Comparison of ENCODE assay signal across 7 mouse cellular contexts in genomic region chr2:155073978-155074765, GRCm38 (mm10). TPM values are rescaled to one million over a fixed set of nuclear protein-coding genes. Genes with fewer than 3 reads are reported as not detected.
A peak's percentile ranks its signal among the peaks of the same experiment; 100 is the strongest.
DNase-seq lines count a peak whose midpoint lies in the region; ATAC-seq lines count a peak whose summit lies in the region.

Gene Ahcy, minus strand, starts transcription at chr2:155074497.

- ATAC-seq in intestine, embryonic 16.5 days, result peak; percentile 97
- ATAC-seq in midbrain, embryonic 11.5 days (ENCODE audit: low FRiP score), result peak; percentile 97

- no peaks in the 10 kb centered on the region for H3K9me3 ChIP-seq in intestine, embryonic 16.5 days (ENCODE audit: control insufficient read depth, low read length)
- no peaks in the 10 kb centered on the region for H3K9me3 ChIP-seq in midbrain, embryonic 11.5 days (ENCODE audit: control insufficient read depth, low read length)

- DNase-seq in adrenal gland, adult 2 months, result peak; percentile 96
- peak; percentile 82 for DNase-seq in embryo, embryonic 11.5 days (ENCODE audit: low read depth, low spot score)
- DNase-seq in gastrocnemius, postnatal 4 days (ENCODE audit: low spot score in 2 of 2), result peak; percentile 71 to 89
- peak; percentile 91 to 92 for DNase-seq in left cerebral cortex, postnatal 36 days (ENCODE audit: low spot score in 2 of 2)
- peak; percentile 100 for DNase-seq in midbrain, embryonic 11.5 days (ENCODE audit: low spot score, missing footprints)
- DNase-seq in skeletal muscle tissue, adult 2 months (ENCODE audit: low read depth, low spot score), result peak; percentile 75

- peak within 1 kb of the TSS; percentile 83 for H3K27ac ChIP-seq in intestine, embryonic 16.5 days (ENCODE audit: low read length)
- peak within 1 kb of the TSS; percentile 37; the same call in 1 of the 2 replicates for H3K27ac ChIP-seq in midbrain, embryonic 11.5 days (ENCODE audit: low read depth, low read length)

- intact Hi-C loops in left cerebral cortex, postnatal 36 days (cut with DNase I), result loop anchor here (1.0 kb wide), 1 partner anchor 24 kb away; no protein-coding TSS in a partner anchor

- peak within 1 kb of the TSS; percentile 73 for H3K4me2 ChIP-seq in intestine, embryonic 16.5 days (ENCODE audit: low read depth, low read length)
- peak within 1 kb of the TSS; percentile 57 for H3K4me2 ChIP-seq in midbrain, embryonic 11.5 days

- H3K36me3 ChIP-seq in intestine, embryonic 16.5 days (ENCODE audit: control insufficient read depth, insufficient read depth, low read length), result no peaks in the 10 kb centered on the region
- no peaks in the 10 kb centered on the region for H3K36me3 ChIP-seq in midbrain, embryonic 11.5 days (ENCODE audit: control insufficient read depth, insufficient read depth, low read length)

- H3K4me1 ChIP-seq in intestine, embryonic 16.5 days (ENCODE audit: control insufficient read depth, insufficient read depth, low read length), result peaks cover 24% of the 10 kb centered on the region
- peaks cover 20% of the 10 kb centered on the region for H3K4me1 ChIP-seq in midbrain, embryonic 11.5 days (ENCODE audit: control insufficient read depth, insufficient read depth, low read length)

- peak within 1 kb of the TSS; percentile 90 for H3K9ac ChIP-seq in intestine, embryonic 16.5 days (ENCODE audit: low read depth, low read length)
- H3K9ac ChIP-seq in midbrain, embryonic 11.5 days (ENCODE audit: low read length), result peak within 1 kb of the TSS; percentile 72

- WGBS in intestine, embryonic 16.5 days, result under 1% methylated on average over 56 of the region's 56 CpGs
- WGBS in midbrain, embryonic 11.5 days, result under 1% methylated on average over 56 of the region's 56 CpGs

- peak within 1 kb of the TSS; percentile 78 for H3K4me3 ChIP-seq in intestine, embryonic 16.5 days (ENCODE audit: low read length)
- H3K4me3 ChIP-seq in midbrain, embryonic 11.5 days (ENCODE audit: low read depth, low read length), result peak within 1 kb of the TSS; percentile 52

- H3K27me3 ChIP-seq in intestine, embryonic 16.5 days (replicated peaks; ENCODE audit: control insufficient read depth, insufficient read depth, low read length), result no peaks in the 10 kb centered on the region
- no peaks in the 10 kb centered on the region for H3K27me3 ChIP-seq in midbrain, embryonic 11.5 days (ENCODE audit: control insufficient read depth, insufficient read depth, low read length)

RNA-seq across cellular contexts. Expression of gene Ahcy, which starts in this region (rescaled TPM):
- total RNA-seq in adrenal gland, adult 2 months (2021), result 10 to 100 TPM; 32.4 to 36.9 TPM
- polyA plus RNA-seq in adrenal gland, adult 2 months (2012; rRNA removed), result 42.4 and 53.1 TPM in 2 replicates
- 10 to 100 TPM; 25.9 to 28.3 TPM for total RNA-seq in gastrocnemius, postnatal 4 days (2021)
- polyA plus RNA-seq in intestine, embryonic 16.5 days (2015; fragmentation: Nextera tagmentation; extraction: Ambion mirVana), result 111 and 118 TPM in 2 replicates
- total RNA-seq in left cerebral cortex, postnatal 36 days (2021), result 10 to 100 TPM; 12.2 to 14.1 TPM
- 75.2 and 87.3 TPM in 2 replicates for polyA plus RNA-seq in midbrain, embryonic 11.5 days (2014; fragmentation: Nextera tagmentation; extraction: Ambion mirVana)

Comparison
In these comparisons a context has a peak if more than half of its experiments do, and no peak if none do; other contexts are left out.
1. Peak in every context shown above with its lines: DNase-seq, ATAC-seq, H3K4me3 ChIP-seq and H3K27ac ChIP-seq.